Mouse (Mus musculus) yolk sac, embryonic 10.5 days (tissue): ENCODE results near the gene Ikzf2.

Source experiments
- DNase-seq: peaks from one replicate; pipeline ENCODE4 v3.0.0-alpha.2; 2017; ENCODE audit warnings: low spot score

Ikzf2 gene

DNA sequence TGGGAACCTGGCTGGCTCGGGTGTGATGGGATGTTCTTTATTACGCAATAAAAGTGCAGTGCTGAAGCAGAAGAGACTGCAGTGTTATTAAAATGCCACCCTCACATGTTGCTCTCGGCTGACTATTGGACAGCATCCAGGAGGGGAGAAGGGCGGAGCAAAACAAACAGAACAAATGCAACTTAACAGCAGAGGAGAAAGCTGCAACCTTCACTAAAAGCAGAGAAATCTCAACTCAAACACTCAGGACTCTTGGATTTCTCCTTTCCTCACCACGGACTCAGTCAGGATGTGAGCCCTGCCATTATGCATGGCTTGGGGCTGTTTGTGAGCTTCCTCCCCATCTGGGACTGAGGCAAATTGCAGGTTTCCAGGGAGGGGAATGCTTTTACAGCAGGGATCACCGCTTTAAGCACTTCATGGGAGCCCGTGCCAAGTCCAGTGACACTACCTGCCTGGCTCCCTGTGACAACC, 95.7 kb downstream of the Ikzf2 start:
- no peak for DNase-seq

DNA sequence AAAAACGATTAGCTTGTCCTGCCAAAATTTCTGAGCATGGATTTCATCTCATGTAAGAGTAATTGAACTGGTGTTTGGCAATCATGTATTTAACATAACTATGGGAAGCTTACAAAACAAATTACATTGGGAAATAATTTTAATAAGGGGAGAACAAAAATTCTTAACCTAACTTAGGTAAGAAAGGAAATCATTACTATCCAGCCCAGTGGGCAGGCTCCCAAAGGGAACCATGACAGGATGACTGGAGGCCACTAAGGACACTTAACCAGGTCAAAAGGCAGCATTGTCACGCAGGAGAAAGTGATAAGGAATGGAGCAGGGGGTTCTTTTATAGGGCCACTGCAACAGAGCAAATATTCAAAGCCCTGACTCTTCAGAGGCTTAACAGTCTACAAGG, 101.5 kb downstream of the Ikzf2 start:
- no peak for DNase-seq

DNA sequence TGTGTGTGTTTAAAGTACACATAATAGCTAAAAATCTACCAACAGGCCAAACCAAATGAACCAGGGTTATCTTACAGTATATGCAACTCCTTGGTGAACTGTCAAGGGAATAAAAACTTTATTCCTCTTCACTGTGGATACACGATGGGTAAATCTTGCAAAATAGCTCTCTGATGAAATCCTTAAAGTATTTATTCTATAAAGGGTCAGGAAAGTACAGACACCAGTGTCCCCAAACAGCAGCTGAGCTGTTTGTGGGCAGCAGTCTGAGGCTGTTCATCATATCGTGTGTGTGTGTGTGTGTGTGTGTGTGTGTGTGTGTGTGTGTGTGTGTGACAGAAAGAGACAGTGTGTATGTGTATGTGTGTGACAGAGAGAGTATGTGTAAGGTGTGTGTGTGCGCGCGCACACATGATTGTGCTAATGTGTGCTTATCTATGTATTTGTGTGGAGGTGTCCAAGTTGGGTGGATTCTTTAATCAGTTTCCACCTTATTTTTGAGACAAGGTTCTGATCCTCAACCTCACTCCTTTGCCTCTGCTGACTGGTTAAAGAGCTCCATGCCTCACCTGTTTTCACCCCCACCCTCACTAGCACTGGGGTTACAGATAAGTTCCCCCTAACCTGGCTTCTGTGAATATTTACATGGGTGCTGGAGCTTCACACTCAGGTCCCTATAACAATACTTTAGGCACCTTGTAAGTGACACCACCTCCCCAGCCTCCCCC, 102.9 kb downstream of the Ikzf2 start:
- no peak for DNase-seq

- no peak for DNase-seq
Observed at GRCm38 (mm10) chr1:69578917-69579316, 108.1 kb downstream of the Ikzf2 start.

GRCm38 (mm10) chr1:69559443-69560090, 127.5 kb downstream of the Ikzf2 start:
- no peak for DNase-seq

DNA sequence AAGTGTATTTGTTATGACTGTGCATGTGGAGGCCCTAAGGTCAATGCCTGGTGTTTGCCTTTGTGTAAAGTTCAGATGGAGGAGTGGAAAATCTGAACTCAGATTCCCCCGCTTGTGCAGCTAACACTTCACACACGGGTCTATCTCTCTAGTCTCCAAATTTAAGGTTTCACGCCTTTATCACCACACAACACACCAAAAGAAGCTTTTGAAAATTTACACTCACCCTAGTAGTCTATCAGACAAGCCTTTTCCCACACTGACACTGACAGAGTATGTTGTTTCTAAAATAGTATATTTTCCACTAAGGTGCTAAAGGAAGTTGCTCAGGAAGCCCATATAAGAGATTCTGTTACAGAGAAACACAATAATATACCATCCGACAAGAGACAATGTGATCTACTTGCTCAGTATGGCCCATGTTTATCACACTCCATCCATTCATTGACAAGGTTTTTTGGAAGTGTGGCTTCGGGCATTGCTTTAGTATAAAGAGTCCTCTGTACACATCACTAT, 131.4 kb downstream of the Ikzf2 start:
- DNase-seq = no peak

DNA sequence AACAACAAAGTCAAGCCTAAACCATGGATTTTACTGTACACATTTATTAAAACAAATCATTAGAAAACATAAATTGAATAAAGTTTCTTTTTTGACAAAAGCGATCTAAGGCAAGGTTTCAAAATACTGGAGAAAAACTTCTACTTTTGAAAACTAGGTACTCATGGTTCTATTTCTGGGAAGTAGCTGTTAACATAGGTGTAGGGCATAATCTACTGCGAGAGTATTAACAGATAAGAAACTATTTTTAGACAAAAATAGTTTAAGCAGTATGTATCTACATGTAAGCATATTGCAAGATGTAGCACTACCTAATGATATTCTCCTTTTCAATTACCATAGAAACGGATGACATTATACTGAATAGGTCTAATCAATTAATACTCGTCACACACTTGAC, 137.1 kb downstream of the Ikzf2 start:
- no peak for DNase-seq

DNA sequence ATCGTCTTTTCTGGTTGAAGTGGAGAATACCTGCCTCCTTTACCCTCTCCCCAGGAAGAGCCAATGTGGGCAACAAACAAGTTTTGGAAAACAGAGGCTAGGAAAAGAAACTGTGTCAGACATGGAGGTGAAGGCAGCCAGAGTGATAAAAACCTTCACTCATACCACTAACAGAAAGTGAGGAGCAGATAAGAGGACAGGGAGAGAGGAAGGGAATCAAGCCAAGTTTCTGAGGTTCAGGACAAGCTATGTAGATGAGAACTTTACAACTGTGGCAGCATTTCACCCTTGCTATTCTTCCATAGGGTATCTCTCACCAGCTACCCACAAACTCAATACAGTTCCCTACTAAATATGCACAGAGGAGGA, 141.2 kb downstream of the Ikzf2 start:
- no peak for DNase-seq

DNA sequence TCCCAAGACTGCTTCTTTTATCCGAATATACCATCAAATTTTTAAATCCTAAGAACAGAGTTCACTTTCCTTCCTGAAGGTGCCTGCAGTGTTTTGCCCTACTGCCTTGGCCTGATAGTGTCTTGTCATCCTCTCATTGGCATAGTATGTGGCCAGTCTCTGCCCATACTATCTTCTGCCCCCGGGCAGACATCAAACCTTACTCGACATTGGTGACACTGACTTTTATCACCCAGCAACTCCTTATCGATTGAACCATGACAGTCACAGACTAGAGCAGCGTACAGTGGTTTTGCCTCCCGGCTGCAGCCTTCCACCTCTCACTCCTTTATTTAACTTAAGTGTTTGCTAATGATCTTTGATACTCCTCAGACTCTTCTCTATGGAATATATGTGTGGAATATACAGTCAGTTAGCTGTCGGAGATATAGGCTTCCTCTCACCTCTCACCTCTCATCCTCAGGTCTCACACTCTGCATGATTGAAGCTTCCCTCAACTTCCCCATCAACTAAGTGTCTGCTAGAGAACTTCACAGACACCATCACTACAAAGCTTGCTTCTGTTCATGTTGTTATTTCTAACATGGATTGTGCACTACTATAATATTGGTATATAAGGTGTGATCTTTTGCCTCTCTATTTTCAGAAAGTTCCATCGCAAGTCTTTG, 141.7 kb downstream of the Ikzf2 start:
- DNase-seq = no peak

DNA sequence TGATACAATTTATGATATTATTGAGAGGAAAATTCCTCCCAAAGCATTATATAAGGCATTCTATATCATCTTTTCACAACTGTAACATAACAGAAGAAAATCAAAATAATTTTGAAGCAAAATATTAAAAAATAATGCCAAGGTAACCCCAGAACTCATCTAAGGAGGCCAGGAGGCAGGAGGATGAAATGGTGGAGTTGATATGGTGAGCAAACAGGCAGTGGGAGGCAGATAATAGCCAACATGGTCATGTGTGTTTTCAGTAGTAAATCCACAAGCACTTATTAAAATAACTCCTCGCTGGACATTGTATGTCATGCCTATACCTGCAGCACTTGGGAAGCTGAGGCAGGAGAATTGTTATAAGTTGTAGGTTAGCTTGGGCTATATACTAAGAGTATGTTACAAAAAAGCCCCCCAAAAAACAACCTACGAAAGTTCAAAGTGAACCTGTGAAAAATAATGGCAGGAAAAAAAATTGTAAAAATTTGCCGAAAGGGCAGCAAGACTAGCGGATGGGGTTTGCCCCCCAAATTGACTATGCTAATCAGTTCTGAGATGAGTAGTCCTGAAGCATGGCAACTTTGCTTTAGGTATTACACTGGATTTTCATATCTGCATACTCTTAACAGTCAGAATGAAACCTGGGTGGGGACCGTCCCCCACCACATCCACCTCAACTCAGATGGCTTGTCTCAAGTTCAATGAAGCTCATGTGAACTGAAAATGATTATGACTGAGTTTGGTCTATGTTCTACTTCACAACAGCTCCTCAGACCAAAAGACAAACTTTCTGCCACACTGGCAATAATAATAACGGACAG, 143.1 kb downstream of the Ikzf2 start:
- no peak for DNase-seq

DNA sequence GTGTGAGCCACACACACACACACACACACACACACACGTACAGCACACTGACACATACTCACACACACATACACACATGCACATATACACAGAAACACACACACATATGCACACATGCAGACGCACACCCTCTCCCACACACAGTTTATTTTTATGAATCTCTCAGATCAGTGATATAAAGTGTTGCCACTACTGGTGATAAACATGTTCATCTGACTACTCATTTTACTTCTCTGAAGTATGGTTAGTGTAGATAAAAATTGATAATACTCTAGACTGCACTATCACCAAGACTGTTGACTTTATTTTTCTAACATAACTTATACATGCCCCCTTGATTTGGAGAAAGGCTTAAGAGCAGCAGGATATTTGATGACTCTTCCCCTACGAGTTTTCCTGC, 144.5 kb downstream of the Ikzf2 start:
- DNase-seq = no peak

DNA sequence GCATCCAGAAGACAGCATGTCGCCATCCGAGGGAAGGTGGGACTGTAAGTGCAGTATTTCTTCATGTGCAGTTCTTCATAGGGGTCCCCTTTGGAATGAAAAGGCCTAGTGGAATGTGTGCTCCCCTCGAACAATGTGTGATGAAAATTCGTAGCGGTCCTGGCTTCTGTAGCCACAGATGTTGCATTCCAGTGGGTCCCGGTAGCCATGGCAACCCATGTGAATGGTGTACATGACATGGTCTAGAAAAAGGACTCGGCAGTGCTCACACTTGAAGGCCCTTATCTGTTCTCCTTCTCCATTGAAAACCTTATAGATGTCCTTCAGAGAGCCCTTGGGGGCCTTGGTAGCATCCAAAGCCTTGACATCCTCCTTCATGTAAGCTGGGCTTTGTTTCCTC, 148.4 kb downstream of the Ikzf2 start:
- no peak for DNase-seq

GRCm38 (mm10) chr1:69537619-69538018, 149.4 kb downstream of the Ikzf2 start:
- DNase-seq = no peak

DNA sequence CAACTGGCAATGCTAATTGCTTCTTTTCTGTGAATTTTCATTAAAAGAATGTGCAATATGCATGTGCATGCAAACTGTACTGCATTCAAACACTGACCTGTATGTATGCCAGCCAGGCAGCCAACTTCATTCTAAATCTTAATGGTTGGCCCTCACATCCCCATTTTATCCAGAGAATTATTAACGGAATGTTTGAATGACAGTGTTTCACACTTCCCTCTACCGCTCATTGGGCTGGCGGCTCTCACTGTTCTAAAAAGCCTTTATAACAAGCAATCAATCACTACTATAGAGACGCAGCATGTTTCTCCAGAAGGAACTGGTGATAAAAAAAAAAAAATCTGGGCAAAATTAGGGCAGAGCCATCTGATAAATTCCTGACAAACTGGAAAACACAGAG, 151.5 kb downstream of the Ikzf2 start:
- no peak for DNase-seq

DNA sequence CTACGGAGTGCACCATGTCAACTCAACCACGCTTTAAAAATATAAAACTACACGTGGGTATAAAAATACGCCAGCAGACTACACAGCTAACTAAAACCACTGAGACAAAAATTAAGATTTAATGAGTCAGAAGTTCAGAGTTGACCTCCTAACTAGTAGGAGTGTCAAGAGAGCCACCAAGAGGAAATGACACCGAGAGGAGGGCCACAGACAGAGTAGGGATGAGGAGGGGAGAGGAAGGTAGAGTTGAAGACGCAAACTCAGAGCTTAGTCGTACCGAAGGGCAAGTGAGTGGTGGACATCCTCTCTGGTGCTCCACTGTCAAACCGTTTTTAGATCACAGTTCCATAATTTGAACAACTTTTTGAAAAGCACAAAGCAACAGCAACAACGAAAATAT, 154.0 kb downstream of the Ikzf2 start:
- DNase-seq = no peak

DNA sequence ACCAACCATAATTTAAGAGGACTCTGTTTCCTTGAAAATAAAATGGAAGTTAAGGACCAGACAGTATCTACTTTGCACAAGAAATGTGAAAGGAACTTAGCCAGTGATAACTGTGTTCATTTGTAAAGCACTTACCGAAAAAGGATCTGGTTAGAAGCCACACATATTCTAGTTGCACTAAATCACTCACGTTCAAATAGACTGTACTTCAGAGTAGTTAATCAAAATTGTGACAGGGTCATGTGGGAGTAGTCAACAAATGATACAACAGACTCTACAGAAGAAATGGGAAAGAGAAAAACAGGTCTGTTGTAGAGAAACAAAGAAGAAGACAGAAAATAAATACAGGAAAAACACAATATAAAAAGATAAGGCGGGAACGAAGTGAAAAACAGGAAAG, 158.3 kb downstream of the Ikzf2 start:
- DNase-seq = no peak

- no peak for DNase-seq
Observed at GRCm38 (mm10) chr1:69521656-69522055, 165.4 kb downstream of the Ikzf2 start.

DNA sequence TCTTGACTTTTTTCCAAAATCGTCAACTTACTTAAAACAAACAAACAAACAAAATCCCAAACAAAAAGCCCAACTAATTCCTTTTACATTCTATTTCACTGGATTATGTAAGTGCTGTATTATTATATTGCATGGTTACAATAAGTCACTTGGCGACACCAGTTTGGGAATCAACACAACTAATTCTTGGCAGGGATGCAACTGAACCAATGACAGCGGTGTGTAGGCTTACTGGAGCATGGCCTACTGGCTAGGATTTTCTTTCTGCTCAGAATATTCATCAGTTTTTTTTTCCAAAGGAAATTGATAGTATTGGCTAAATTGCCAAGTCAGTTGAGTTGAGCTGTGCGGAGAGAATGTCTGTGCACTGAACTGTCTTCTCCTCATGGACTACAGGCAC, 167.7 kb downstream of the Ikzf2 start:
- no peak for DNase-seq

DNA sequence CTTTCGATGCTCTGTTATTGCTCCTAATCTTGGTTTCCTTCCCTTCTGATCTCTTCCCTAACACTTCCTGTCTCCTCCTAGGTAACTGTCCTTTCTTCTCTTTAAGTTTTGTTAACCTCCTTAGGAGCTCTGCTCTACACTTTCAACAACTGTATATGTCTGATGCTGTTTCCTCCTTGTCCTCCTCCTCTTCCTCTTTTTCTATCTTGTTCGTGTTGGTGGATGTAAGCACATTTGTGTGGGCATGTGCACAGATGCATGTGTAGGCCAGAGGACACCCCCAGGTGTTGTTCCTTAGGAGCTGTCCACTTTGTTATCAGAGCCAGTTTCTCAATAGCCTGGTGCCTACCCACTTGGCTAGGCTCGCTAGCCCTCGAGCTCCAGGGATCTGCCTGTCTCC, 169.0 kb downstream of the Ikzf2 start:
- DNase-seq = no peak

DNA sequence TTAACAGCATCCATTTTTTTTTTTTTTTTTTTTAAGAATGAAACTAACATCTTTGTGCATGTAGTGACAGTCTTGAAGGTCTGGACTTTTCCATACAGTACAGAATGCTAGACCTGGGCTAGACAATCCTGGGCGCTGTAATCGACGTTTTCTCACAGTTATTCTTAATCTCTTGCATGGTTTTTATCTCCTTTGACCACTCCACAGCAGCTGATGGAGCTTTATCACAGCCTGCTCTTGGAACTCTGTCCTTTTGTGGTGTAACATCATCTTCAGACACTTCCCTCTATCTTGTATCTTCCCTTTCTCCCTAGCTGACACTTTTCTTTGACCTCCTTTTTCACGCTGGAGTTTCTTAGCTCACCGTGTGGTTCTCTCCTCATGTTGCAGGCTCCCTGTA, 170.9 kb downstream of the Ikzf2 start:
- DNase-seq = no peak

DNA sequence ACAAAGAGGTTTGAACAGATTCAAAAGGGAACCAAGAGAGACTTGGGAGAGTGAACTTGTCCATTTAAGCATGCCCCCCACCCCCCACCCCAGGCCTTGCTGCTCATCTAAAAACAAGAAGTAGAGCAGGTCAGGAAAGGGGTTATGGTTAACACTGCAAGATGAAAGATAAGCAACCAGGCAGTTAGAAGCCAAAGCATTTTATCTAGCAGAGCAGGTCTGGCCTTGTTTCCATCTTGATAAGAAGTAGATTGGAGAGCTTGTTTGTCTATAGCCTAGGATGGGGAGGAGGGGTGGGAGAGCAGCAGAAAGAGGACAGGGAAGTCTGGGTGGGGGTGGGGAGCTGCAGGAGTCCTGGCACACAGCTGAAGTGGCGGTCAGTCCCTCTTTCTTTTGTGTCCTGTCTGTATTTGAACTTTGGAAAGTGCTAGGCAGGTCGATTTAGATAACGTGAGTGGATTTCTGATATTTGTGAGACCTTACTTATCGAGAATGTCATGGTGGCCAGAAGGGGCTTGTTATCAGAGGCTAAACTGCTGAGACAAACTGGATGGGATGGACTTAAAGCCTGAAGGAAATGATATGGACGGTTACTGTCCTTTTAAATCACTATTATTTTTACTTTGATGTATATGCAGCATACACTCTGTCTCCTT, 173.3 kb downstream of the Ikzf2 start:
- peak; percentile 79 for DNase-seq

DNA sequence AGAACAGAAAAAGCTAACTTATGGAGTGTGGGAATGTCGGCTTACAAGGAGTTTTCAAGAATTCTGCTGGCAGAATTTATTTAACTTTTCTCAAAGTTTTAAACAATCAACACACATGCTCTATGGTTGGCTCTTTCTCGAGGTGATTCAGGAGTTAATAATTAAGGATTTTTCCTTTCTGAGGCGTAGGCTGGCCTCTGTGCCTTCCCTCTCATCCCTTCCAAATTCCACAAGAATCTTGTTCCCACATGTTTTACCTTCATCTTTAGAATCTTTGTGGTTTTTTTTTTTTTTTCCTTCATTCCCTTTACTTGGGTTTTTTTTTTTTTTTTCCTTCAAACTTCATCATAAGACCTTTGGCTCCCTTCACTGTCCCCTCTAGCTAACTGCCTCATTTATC, 178.8 kb downstream of the Ikzf2 start:
- DNase-seq = no peak
